Comparison of ENCODE assay signal across 16 mouse cellular contexts in the genomic region with DNA sequence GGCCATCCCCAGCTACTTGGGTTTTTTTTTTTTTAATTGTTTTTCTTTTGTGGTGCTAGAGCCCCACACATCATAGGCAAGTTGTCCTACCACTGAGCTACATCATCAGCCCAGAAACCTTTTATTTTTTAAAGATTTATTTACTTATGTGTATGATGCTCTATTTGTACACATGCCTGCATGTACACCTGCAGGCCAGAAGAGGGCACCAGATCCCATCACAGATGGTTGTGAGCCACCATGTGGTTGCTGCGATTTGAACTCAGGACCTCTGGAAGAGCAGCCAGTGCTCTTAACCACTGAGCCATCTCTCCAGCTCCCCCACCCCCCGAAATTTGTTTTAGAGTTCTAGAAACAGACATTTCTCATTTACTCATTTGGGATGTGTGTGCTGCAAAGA. TPM values are rescaled to one million over a fixed set of nuclear protein-coding genes. Genes with fewer than 3 reads are reported as not detected.
DNase-seq lines count a peak whose midpoint lies in the region; ATAC-seq and TF ChIP-seq lines count a peak whose summit lies in the region.
"Not testable (repeated sequence)": the region's sequence is repeated elsewhere in the genome, so short reads cannot be mapped to it uniquely, and the experiment has no call there.
"Had no signal": no experiment of that assay in that cellular context is flagged by ENCODE, and none has a peak within 500 bp of the region (broad histone marks: within the 10 kb centered on the region; RNA-seq: fewer than 3 reads in every experiment).

No protein-coding gene starts in this region.

- TF ChIP-seq POLR2A in ES-Bruce4 (IDR thresholded peaks at IDR 0.05; ENCODE audit: insufficient read depth, low read length); bone marrow macrophage, adult 2 months (IDR thresholded peaks at IDR 0.05; ENCODE audit: borderline replicate concordance, low read depth, low read length); lung, adult 2 months (IDR thresholded peaks at IDR 0.05; ENCODE audit: borderline replicate concordance, extremely low read depth, low read depth, low read length): not testable (repeated sequence)

- not testable (repeated sequence) for H3K4me1 ChIP-seq in ES-Bruce4 (ENCODE audit: control insufficient read depth, insufficient read depth, low read length); bone marrow macrophage, adult 2 months (ENCODE audit: control insufficient read depth, insufficient read depth, low read length); intestine, postnatal 0 days (replicated peaks; ENCODE audit: control insufficient read depth, insufficient read depth, low read length); lung, adult 2 months (ENCODE audit: control insufficient read depth, insufficient read depth, low read length); stomach, postnatal 0 days (replicated peaks; ENCODE audit: control insufficient read depth, insufficient read depth)

- not testable (repeated sequence) for H3K36me3 ChIP-seq in ES-Bruce4 (ENCODE audit: control insufficient read depth, insufficient read depth, low read length, poor library complexity, severe bottlenecking); intestine, postnatal 0 days (ENCODE audit: control insufficient read depth, insufficient read depth); stomach, postnatal 0 days (ENCODE audit: control insufficient read depth, insufficient read depth, low read length)

- peak; percentile 32 for TF ChIP-seq CTCF in ES-Bruce4 (IDR thresholded peaks at IDR 0.05; ENCODE audit: low read depth, low read length)
- TF ChIP-seq CTCF in bone marrow macrophage, adult 2 months (IDR thresholded peaks at IDR 0.05; ENCODE audit: low read depth, low read length): 0 out of 2 replicates have a peak, but pooled peaks have one; percentile 11
- peak; percentile 46 for TF ChIP-seq CTCF in gastrocnemius, adult 2 months (IDR thresholded peaks at IDR 0.05)
- TF ChIP-seq CTCF in intestine, postnatal 0 days (IDR thresholded peaks at IDR 0.05; ENCODE audit: low read depth): peak; percentile 46
- peak; percentile 47 for TF ChIP-seq CTCF in left cerebral cortex, adult 2 months (IDR thresholded peaks at IDR 0.05)
- 0 out of 2 replicates have a peak, but pooled peaks have one; percentile 25 for TF ChIP-seq CTCF in lung, adult 2 months (IDR thresholded peaks at IDR 0.05; ENCODE audit: insufficient read depth, low read length)
- TF ChIP-seq CTCF in stomach, postnatal 0 days (IDR thresholded peaks at IDR 0.05; ENCODE audit: low read depth): peak; percentile 49

- not testable (repeated sequence) for H3K4me3 ChIP-seq in ES-Bruce4 (ENCODE audit: low read depth, low read length); bone marrow macrophage, adult 2 months (ENCODE audit: insufficient read depth, low read length); gastrocnemius, adult 2 months; intestine, postnatal 0 days (ENCODE audit: low read depth, low read length); left cerebral cortex, adult 2 months; lung, adult 2 months (replicated peaks; ENCODE audit: extremely low read depth, low read depth, low read length); stomach, postnatal 0 days (ENCODE audit: low read depth, low read length)

- TF ChIP-seq EP300 in ES-Bruce4 (IDR thresholded peaks at IDR 0.05; ENCODE audit: insufficient read depth, low read depth, low read length); stomach, postnatal 0 days (optimal IDR thresholded peaks at IDR 0.05): not testable (repeated sequence)

- ATAC-seq in intestine, postnatal 0 days; stomach, postnatal 0 days (ENCODE audit: low FRiP score, low TSS enrichment): not testable (repeated sequence)

- 83% methylated on average over 2 of the region's 2 CpGs for WGBS in intestine, postnatal 0 days
- WGBS in lung, adult 2 months: 79% methylated on average over 2 of the region's 2 CpGs
- 83% methylated on average over 2 of the region's 2 CpGs for WGBS in stomach, postnatal 0 days

- not testable (repeated sequence) for H3K27ac ChIP-seq in ES-Bruce4 (ENCODE audit: insufficient read depth, low read length); bone marrow macrophage, adult 2 months (ENCODE audit: insufficient read depth, low read depth, low read length); gastrocnemius, adult 2 months; intestine, postnatal 0 days (ENCODE audit: low read depth, low read length); left cerebral cortex, adult 2 months; stomach, postnatal 0 days (replicated peaks)

- not testable (repeated sequence) for DNase-seq in gastrocnemius, adult 2 months; left cerebral cortex, adult 2 months (ENCODE audit: extremely low spot score in 1 of 2, low spot score in 2 of 2); lung, adult 2 months; stomach, postnatal 0 days (ENCODE audit: low spot score)

- not testable (repeated sequence) for H3K9ac ChIP-seq in ES-Bruce4 (ENCODE audit: low read depth, poor library complexity, severe bottlenecking); intestine, postnatal 0 days (ENCODE audit: low read depth, low read length); stomach, postnatal 0 days (ENCODE audit: low read length)

- intact Hi-C loops in gastrocnemius, adult 2 months (cut with DNase I); left cerebral cortex, adult 2 months (cut with DNase I): not testable (repeated sequence)

- H3K27me3 ChIP-seq in ES-Bruce4 (ENCODE audit: control insufficient read depth, insufficient read depth, low read length, poor library complexity, severe bottlenecking); intestine, postnatal 0 days (replicated peaks; ENCODE audit: control insufficient read depth, insufficient read depth, low read length); stomach, postnatal 0 days (ENCODE audit: control insufficient read depth, insufficient read depth, low read length): not testable (repeated sequence)

- H3K9me3 ChIP-seq in ES-Bruce4 (replicated peaks; ENCODE audit: control insufficient read depth, insufficient read depth, low read length, poor library complexity, severe bottlenecking); intestine, postnatal 0 days (ENCODE audit: control insufficient read depth); stomach, postnatal 0 days (ENCODE audit: control insufficient read depth, low read length): not testable (repeated sequence)

- H3K4me2 ChIP-seq in intestine, postnatal 0 days (replicated peaks; ENCODE audit: low read depth); stomach, postnatal 0 days (replicated peaks; ENCODE audit: low read depth): not testable (repeated sequence)

RNA-seq across cellular contexts. Expression of gene Ccdc43, which starts 17.0 kb away (rescaled TPM):
- 53.9 and 62.0 TPM in 2 replicates for polyA plus RNA-seq in ES-Bruce4 (2011; ENCODE audit: insufficient read depth, insufficient read length, low read depth, missing spikeins)
- 28.9 and 30.5 TPM in 2 replicates for polyA plus RNA-seq in bone marrow macrophage, adult 2 months (2012; ENCODE audit: insufficient read depth, insufficient read length, missing spikeins)
- total RNA-seq in gastrocnemius, adult 2 months (2021): 10 to 100 TPM; 76.9 to 85.9 TPM
- 16.2 and 17.1 TPM in 2 replicates for polyA plus RNA-seq in intestine, postnatal 0 days (2015; fragmentation: Nextera tagmentation; extraction: Ambion mirVana)
- 10 to 100 TPM; 24.6 to 34.5 TPM for total RNA-seq in left cerebral cortex, adult 2 months (2021)
- 4.3 and 5.0 TPM in 2 replicates for polyA plus RNA-seq in lung, adult 2 months (2012; rRNA removed)
- 19.0 and 20.8 TPM in 2 replicates for polyA plus RNA-seq in stomach, postnatal 0 days (2015; fragmentation: Nextera tagmentation; extraction: Ambion mirVana)

RNA-seq across cellular contexts. Expression of gene Adam11, which starts 46.7 kb away (rescaled TPM):
- polyA plus RNA-seq in ES-Bruce4 (2011; ENCODE audit: insufficient read depth, insufficient read length, low read depth, missing spikeins): 1.2 and 2.4 TPM in 2 replicates
- polyA plus RNA-seq in bone marrow macrophage, adult 2 months (2012; ENCODE audit: insufficient read depth, insufficient read length, missing spikeins): not detected in 2 replicates
- under 1 TPM; 0.33 to 0.67 TPM for total RNA-seq in gastrocnemius, adult 2 months (2021)
- 0.80 and 1.3 TPM in 2 replicates for polyA plus RNA-seq in intestine, postnatal 0 days (2015; fragmentation: Nextera tagmentation; extraction: Ambion mirVana)
- total RNA-seq in left cerebral cortex, adult 2 months (2021): 100 to 1,000 TPM; 128 to 140 TPM
- polyA plus RNA-seq in lung, adult 2 months (2012; rRNA removed): 3.3 and 3.6 TPM in 2 replicates
- polyA plus RNA-seq in stomach, postnatal 0 days (2015; fragmentation: Nextera tagmentation; extraction: Ambion mirVana): 1.8 and 2.0 TPM in 2 replicates
- polyA plus RNA-seq: activated CD4-positive, CD25-positive, alpha-beta regulatory T cell, adult 4 months had no signal

RNA-seq across cellular contexts. Expression of gene Meioc, which starts 51.1 kb away (rescaled TPM):
- 8.8 and 9.4 TPM in 2 replicates for polyA plus RNA-seq in ES-Bruce4 (2011; ENCODE audit: insufficient read depth, insufficient read length, low read depth, missing spikeins)
- polyA plus RNA-seq in bone marrow macrophage, adult 2 months (2012; ENCODE audit: insufficient read depth, insufficient read length, missing spikeins): not detected in 2 replicates
- total RNA-seq in gastrocnemius, adult 2 months (2021): not detected
- polyA plus RNA-seq in intestine, postnatal 0 days (2015; fragmentation: Nextera tagmentation; extraction: Ambion mirVana): 0.09 and 0.14 TPM in 2 replicates
- total RNA-seq in left cerebral cortex, adult 2 months (2021): not detected
- polyA plus RNA-seq in lung, adult 2 months (2012; rRNA removed): not detected in 2 replicates
- 0.23 and 0.39 TPM in 2 replicates for polyA plus RNA-seq in stomach, postnatal 0 days (2015; fragmentation: Nextera tagmentation; extraction: Ambion mirVana)
- total RNA-seq: adrenal gland, adult 18-20 months; adrenal gland, postnatal 14 days; common myeloid progenitor, adult 5-6 weeks; gastrocnemius, postnatal 10 days; heart, adult 18-20 months; heart, postnatal 25 days had no signal
- polyA plus RNA-seq: activated CD4-positive, CD25-positive, alpha-beta regulatory T cell, adult 4 months; C2C12; erythroblast, embryonic 14.5 days had no signal
